Mouse (Mus musculus) megakaryocyte, embryonic 14.5 days (primary cell): ENCODE results near the gene Adamts2. TPM values are rescaled to one million over a fixed set of nuclear protein-coding genes. Genes with fewer than 3 reads are reported as not detected.

Experiments
- H3K27me3 ChIP-seq: replicated peaks from 2 replicates; pipeline ENCODE3; 2012; ENCODE audit warnings: inconsistent platforms
- H3K36me3 ChIP-seq: replicated peaks from 2 replicates; pipeline ENCODE3; 2012; ENCODE audit warnings: low read length, inconsistent platforms, mixed read lengths
- H3K4me1 ChIP-seq: 2 replicates; pipeline ENCODE4 v1.6.1; 2012; ENCODE audit warnings: inconsistent platforms
- H3K4me3 ChIP-seq: replicated peaks from 2 replicates; pipeline ENCODE3; 2012; ENCODE audit warnings: moderate library complexity, mild to moderate bottlenecking, inconsistent platforms
- H3K9me3 ChIP-seq: 2 replicates; pipeline ENCODE4 v1.6.1; 2012; ENCODE audit warnings: inconsistent platforms
- FLI1 ChIP-seq: IDR thresholded peaks from 2 replicates; pipeline ENCODE4 v1.6.1; 2012; ENCODE audit warnings: low read length, inconsistent platforms, mixed read lengths
- GATA1 ChIP-seq: IDR thresholded peaks from 3 replicates; pipeline ENCODE4 v1.6.1; 2012; ENCODE audit warnings: mixed read lengths, low read length, inconsistent platforms, borderline replicate concordance
- polyA plus RNA-seq: library from polyadenylated mRNA; stranded (reverse); fragments of >175 nt; gene quantifications from 2 replicates; pipeline ENCODE4 v1.2.3, GENCODE M21; 2012; ENCODE audit warnings: low replicate concordance; ENCODE audit not compliant: insufficient read depth

The Adamts2 gene
- polyA plus RNA-seq, 1 experiment, result not detected

- no peak overlapping the region for H3K4me3 ChIP-seq
- H3K36me3 ChIP-seq, result no peaks in the 10 kb centered on the region
- no peaks in the 10 kb centered on the region for H3K4me1 ChIP-seq
- peaks cover 12% of the 10 kb centered on the region; the same call in 1 of the 2 replicates for H3K9me3 ChIP-seq
- no peaks in the 10 kb centered on the region for H3K27me3 ChIP-seq
- TF ChIP-seq FLI1 (no peak), GATA1 (no peak)
Measured at GRCm38 (mm10) chr11:50638868-50639220, 37.0 kb downstream of the Adamts2 start.

- no peaks in the 10 kb centered on the region for H3K27me3 ChIP-seq
- H3K36me3 ChIP-seq, result no peaks in the 10 kb centered on the region
- no peaks in the 10 kb centered on the region for H3K4me1 ChIP-seq
- TF ChIP-seq FLI1 (no peak), GATA1 (no peak)
- H3K4me3 ChIP-seq, result no peak overlapping the region
- peaks cover 8% of the 10 kb centered on the region; the same call in 1 of the 2 replicates for H3K9me3 ChIP-seq
Measured at GRCm38 (mm10) chr11:50642583-50642982, 40.7 kb downstream of the Adamts2 start.

GRCm38 (mm10) chr11:50646148-50646547, 44.3 kb downstream of the Adamts2 start:
- Histone ChIP-seq H3K9me3 (peaks cover 11% of the 10 kb centered on the region; the same call in 1 of the 2 replicates), H3K4me3 (no peak overlapping the region), H3K36me3 (no peaks in the 10 kb centered on the region), H3K27me3 (no peaks in the 10 kb centered on the region), H3K4me1 (no peaks in the 10 kb centered on the region)
- TF ChIP-seq GATA1 (no peak), FLI1 (no peak)

- Histone ChIP-seq H3K9me3 (peaks cover 11% of the 10 kb centered on the region; the same call in 1 of the 2 replicates), H3K36me3 (no peaks in the 10 kb centered on the region), H3K4me3 (no peak overlapping the region), H3K4me1 (no peaks in the 10 kb centered on the region), H3K27me3 (no peaks in the 10 kb centered on the region)
- TF ChIP-seq GATA1 (no peak), FLI1 (no peak)
Measured at GRCm38 (mm10) chr11:50648143-50648807, 46.4 kb downstream of the Adamts2 start.

GRCm38 (mm10) chr11:50650037-50650436, 48.2 kb downstream of the Adamts2 start:
- no peak overlapping the region for H3K4me3 ChIP-seq
- no peaks in the 10 kb centered on the region for H3K4me1 ChIP-seq
- TF ChIP-seq FLI1, result no peak
- TF ChIP-seq GATA1, result no peak
- H3K36me3 ChIP-seq, result no peaks in the 10 kb centered on the region
- peaks cover 2% of the 10 kb centered on the region for H3K27me3 ChIP-seq
- H3K9me3 ChIP-seq, result peaks cover 11% of the 10 kb centered on the region; the same call in 1 of the 2 replicates

- H3K27me3 ChIP-seq, result peaks cover 2% of the 10 kb centered on the region
- H3K36me3 ChIP-seq, result no peaks in the 10 kb centered on the region
- no peak overlapping the region for H3K4me3 ChIP-seq
- peaks cover 4% of the 10 kb centered on the region; the same call in 1 of the 2 replicates for H3K9me3 ChIP-seq
- no peaks in the 10 kb centered on the region for H3K4me1 ChIP-seq
- TF ChIP-seq FLI1 (no peak), GATA1 (no peak)
Measured at GRCm38 (mm10) chr11:50653746-50654431, 52.0 kb downstream of the Adamts2 start.

- no peaks in the 10 kb centered on the region for H3K27me3 ChIP-seq
- no peak for TF ChIP-seq GATA1
- no peak for TF ChIP-seq FLI1
- no peaks in the 10 kb centered on the region for H3K9me3 ChIP-seq
- H3K4me1 ChIP-seq, result no peaks in the 10 kb centered on the region
- H3K4me3 ChIP-seq, result no peak overlapping the region
- H3K36me3 ChIP-seq, result no peaks in the 10 kb centered on the region
Measured at GRCm38 (mm10) chr11:50658826-50659225, 56.9 kb downstream of the Adamts2 start.

- no peaks in the 10 kb centered on the region for H3K27me3 ChIP-seq
- H3K9me3 ChIP-seq, result no peaks in the 10 kb centered on the region
- TF ChIP-seq GATA1 (no peak), FLI1 (no peak)
- no peaks in the 10 kb centered on the region for H3K4me1 ChIP-seq
- H3K36me3 ChIP-seq, result no peaks in the 10 kb centered on the region
- no peak overlapping the region for H3K4me3 ChIP-seq
Measured at GRCm38 (mm10) chr11:50662176-50662575, 60.3 kb downstream of the Adamts2 start.

GRCm38 (mm10) chr11:50664826-50665225, 62.9 kb downstream of the Adamts2 start:
- no peak overlapping the region for H3K4me3 ChIP-seq
- H3K9me3 ChIP-seq, result no peaks in the 10 kb centered on the region
- no peaks in the 10 kb centered on the region for H3K4me1 ChIP-seq
- TF ChIP-seq FLI1 (no peak), GATA1 (no peak)
- no peaks in the 10 kb centered on the region for H3K27me3 ChIP-seq
- no peaks in the 10 kb centered on the region for H3K36me3 ChIP-seq
